Mouse (Mus musculus) megakaryocyte, embryonic 14.5 days (primary cell): ENCODE measurements around the gene Akap5.

Experiments used
- FLI1 ChIP-seq: IDR thresholded peaks from 2 replicates; pipeline ENCODE4 v1.6.1; 2012; ENCODE audit warnings: low read length, inconsistent platforms, mixed read lengths
- GATA1 ChIP-seq: IDR thresholded peaks from 3 replicates; pipeline ENCODE4 v1.6.1; 2012; ENCODE audit warnings: mixed read lengths, low read length, inconsistent platforms, borderline replicate concordance

- no peak for TF ChIP-seq GATA1
- no peak for TF ChIP-seq FLI1
Measured at GRCm38 (mm10) chr12:76304199-76304598, 20.5 kb upstream of the Akap5 start.
